Mouse (Mus musculus) embryo, embryonic 11.5 days (tissue): ENCODE measurements around the gene Nomo1.
A peak's percentile ranks its signal among the peaks of the same experiment; 100 is the strongest.

Source experiments
- DNase-seq: peaks from one replicate; pipeline ENCODE4 v3.0.0-alpha.2; 2012; ENCODE audit warnings: low read depth, low spot score

The Nomo1 gene

DNA sequence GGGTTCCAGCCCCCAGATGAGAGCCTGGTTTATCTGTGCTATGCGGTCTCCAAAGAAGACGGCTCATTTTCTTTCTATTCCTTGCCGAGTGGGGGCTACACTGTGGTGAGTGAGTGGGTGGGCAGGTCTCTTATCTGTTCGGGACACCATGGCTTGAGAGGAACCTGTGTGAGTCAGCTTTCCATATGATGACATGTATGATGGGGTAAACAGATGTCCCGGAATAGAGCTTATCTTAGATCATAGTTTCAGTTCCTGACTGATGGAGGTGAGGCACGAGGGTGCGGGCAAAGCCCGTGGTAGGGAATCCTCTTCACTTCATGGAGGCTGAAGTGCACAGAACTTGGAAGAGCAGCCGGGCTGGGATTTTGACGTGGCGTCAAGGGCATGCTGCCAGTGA is 12.4 kb downstream of the Nomo1 start:
- no peak for DNase-seq

GRCm38 (mm10) chr7:46047873-46048562 is 14.5 kb downstream of the Nomo1 start:
- DNase-seq = no peak

DNA sequence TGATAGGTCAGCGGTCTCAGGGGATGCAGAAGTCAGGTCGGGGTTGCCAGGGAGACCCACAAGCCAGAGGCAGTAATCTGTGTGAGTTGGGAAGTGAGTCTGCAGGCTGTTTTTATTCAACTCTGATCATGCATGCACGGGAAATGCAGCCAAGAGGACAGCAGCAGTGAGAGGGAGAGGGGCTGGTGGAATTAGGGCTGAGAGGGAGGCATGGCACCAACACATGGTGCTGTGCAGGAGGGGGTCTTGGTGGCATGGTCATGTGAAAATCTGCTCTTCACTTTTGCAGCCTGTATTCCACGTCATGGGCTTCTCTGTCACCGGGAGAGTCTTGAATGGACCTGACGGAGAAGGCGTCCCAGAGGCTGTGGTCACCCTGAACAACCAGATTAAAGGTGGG is 16.5 kb downstream of the Nomo1 start:
- no peak for DNase-seq

DNA sequence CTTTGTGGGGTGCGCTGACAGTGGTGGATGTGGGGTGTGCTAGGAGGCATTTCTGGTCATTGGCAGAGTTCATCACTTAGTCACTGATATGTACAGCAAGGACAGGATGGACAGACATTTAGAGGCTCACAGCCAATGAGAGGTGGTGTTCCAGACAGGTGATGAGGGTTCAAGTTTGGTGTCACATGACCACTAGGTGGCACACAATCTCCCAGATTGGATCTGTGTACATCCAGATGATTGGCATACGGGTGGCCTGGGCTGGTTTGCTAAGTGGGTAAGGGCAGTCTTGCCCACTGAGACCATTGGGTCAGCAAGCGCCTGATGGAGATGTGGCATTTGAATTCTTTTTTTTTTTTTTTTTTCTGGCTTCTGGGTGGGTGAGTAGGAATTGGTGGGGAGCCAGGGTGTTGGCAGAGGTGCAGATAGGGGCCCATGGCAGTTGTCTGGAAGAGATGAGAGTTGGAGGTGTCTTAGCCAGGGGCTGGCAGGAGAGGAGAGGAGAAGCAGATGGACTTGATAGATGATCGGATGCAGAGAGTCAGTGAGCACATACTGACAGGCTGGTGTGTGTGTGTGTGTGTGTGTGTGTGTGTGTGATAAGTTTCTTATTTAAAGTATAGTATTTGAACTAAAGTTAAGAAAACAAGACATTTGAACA is 18.8 kb downstream of the Nomo1 start:
- no peak for DNase-seq

GRCm38 (mm10) chr7:46053566-46053965 is 20.1 kb downstream of the Nomo1 start:
- DNase-seq = no peak

DNA sequence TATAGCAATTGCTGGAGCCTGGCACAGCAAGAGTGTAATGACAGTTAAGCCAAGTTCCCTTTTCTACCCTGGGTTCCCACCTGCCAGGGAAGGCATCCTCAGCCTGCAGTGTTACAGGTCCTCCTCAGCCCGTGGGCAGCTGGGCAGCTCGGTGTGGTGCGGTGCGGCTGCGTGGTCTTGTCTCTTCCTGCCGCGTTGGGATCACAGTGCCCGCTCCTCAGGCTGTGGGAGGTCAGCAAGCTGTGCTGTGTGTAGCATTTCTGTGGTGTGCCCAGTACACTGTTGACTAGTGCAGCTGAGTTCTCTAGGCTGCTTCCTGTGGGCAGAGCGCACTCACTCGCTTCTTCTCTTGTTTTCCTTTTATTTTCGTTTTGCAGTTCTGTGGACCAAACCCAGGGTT is 25.4 kb downstream of the Nomo1 start:
- DNase-seq = no peak

GRCm38 (mm10) chr7:46060688-46061087 is 27.2 kb downstream of the Nomo1 start:
- no peak for DNase-seq

- DNase-seq = no peak
Observed at GRCm38 (mm10) chr7:46061614-46062013, 28.1 kb downstream of the Nomo1 start.

DNA sequence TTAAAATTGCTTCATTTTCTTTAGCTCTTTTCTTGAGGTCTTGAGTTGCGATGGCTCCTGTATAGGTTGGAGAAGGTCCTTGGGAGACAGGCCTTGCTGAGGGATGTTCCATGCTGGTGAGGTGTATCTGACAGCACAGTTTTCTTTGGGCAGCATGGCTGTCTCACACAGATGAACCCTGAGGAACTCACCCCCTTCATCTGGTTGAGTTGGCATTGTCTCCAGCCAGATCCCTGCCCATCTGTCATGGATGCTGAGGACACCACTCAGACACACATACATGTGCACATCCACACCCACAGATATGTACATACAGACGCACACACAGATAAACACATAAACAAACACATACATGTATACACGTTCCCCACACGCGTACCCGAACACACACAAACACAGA is 29.8 kb downstream of the Nomo1 start:
- DNase-seq = no peak

- no peak for DNase-seq
Observed at GRCm38 (mm10) chr7:46068831-46069230, 35.3 kb downstream of the Nomo1 start.

DNA sequence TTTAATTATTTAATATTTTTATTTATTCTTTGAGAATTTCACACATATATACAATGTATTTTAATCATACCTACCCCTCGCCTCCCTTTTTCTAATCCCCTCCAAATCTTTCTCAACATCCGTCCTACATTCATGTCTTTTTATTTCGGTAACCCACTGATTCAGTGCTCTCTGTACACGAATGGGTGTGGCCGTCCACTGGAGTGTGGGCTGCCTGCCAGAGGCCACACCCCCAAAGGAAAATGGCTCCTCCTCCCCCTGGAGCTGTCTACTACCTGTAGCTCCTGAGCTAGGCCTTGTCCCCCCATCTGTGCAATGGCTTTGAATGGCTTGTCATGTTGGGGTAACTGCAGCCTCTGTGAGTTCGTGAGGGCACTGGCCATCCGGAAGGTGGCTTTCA is 43.3 kb downstream of the Nomo1 start:
- no peak for DNase-seq

GRCm38 (mm10) chr7:46077675-46078074 is 44.2 kb downstream of the Nomo1 start:
- no peak for DNase-seq

DNA sequence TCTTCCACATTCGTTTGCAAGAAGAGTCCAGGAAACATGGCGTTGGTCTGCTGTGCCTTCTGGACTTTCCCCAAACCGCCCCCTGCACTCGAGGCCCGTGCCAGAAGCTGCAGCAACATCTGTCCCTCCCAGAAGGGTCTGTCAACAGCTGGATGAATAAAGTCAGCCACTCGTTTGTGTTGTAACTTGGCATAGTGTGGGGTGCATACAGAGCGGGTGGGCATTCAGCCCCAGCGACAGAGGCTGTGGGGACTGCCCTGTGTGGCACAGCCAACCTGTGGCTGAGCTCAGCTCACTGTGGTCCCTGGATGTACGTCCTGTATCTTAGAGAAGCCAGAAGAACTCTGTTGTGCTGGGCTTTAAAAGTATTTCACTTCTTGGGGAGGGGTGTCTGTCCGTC is 50.5 kb downstream of the Nomo1 start:
- DNase-seq = no peak

DNA sequence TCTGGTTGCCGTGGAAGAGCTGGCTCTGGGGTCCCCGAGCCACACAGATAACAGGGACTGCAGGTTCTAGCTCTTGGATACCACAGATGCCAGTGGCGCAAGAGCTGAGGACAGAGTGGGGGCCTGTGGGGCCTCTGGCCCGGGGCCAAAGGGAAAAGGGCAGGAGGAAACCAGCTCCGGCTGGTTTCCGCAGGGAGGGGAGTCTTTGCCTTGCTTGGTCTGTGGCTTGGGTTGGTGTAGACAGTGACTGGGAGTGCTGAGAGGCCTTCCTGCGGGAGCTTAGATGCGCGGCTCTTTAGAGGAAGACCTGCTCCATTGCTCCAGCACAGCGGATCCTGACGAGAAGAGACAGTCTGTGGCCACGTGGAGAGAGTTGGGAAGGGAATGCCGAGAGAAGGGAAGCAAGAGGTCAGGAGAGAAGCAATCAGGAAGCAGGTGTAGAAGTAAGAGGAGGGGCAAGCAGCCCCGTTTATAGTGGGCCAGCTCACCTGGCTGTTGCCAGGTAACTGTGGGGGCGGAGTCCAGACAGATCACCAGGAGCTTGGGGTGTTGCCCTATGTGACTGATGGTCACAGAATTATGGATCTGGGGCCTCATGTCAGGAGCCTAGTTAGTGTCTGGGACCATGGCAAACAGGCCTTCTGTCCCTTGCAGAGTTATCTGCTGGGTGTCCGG is 51.5 kb downstream of the Nomo1 start:
- DNase-seq = no peak

DNA sequence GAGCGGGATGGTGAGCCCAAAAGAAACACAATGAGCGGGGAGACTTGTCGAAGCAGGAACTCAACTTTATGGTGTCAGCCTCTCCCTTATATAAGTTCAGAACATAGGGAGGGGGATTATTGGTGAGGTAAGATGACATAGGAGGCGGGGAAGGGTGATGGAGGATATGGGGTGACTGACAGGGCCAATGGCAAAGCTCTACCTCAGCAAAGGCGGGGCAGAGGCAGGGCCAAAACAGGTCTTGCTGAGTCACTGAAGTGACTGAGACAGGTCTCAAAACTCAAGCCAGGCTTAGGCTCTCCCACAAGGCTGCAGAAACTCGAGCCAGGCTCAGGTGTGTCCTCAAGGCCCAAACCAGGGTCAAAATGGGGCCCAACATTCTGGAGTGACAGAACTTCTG is 52.9 kb downstream of the Nomo1 start:
- DNase-seq = no peak

DNA sequence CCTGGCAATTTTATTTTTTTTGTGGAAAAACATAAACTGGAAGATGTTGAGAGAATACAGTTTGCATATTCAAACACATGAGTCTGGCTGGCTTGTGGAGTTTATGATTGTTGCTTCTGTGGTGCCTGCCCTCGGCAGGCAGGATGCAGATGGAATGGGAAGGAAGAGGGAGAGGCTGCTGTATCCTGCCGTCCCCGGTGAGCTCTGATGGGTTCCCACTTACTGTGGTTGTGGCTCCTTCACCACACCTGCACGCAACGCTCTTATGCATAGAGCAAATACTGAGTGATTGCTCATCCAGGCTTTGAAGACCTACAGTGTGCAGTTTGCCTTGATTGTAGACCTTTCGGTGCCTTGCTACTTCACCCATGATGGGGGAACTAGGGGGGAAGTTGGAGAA is 54.7 kb downstream of the Nomo1 start:
- DNase-seq = no peak

GRCm38 (mm10) chr7:46092803-46093202 is 59.3 kb downstream of the Nomo1 start:
- no peak for DNase-seq

- peak; percentile 63 for DNase-seq
Observed at GRCm38 (mm10) chr7:46096136-46096535, 62.6 kb downstream of the Nomo1 start.

DNA sequence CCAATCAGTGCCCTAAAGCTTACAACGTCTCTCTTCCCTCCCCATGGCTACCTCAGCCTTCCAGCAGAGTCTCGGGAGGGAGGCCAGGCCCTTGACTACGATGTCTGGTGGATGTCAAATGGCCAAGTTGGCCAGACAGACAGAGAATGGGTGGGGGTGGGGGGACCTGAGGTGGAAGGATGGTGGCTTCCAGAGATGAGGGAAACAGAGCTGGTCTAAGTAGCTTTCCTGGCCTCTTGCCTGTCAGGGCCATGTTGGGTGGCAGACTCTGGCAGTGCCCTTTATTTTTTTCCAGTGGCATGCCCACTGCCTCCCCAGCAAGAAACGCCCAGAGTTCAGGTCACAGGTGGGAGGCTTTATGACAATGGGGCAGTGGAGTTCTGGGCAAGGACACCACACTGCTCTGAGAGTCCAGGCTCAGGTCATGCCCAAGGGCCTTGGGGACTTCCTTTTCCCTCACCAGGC is 63.9 kb downstream of the Nomo1 start:
- DNase-seq = no peak

DNA sequence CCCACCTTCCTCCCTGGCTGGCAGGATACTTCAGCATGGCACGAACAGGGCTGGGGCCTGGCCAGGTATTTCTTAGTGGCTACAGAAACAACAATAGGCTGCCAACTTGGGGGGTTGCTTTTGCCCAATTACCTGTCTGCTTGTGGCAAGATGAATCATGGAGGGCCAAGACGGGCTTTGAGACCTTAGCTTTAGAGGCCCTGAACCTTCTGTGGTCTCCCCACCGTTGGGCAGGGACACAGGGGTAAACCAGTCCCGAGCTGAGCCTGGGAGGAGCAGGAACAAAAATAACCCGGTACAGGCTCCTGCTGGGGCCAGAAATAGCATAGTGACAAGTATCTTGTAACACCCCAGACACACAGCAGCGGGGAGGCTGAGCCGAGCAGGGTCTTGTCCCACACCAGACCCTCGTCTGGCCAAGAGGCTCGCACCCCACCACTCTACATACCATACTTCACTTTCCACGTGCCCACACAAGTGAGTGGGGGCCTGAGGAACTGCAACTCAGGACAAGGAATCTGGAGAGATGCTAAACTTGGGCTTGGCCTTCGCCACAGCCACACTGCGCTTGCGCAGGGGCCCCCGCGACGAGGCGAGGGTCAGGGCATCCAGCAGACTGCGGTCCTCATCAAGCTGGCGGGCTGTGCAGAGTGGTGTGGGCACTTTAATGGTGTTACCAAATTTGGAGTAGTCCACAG is 64.9 kb downstream of the Nomo1 start:
- no peak for DNase-seq

GRCm38 (mm10) chr7:46098919-46099286 is 65.4 kb downstream of the Nomo1 start:
- no peak for DNase-seq

DNA sequence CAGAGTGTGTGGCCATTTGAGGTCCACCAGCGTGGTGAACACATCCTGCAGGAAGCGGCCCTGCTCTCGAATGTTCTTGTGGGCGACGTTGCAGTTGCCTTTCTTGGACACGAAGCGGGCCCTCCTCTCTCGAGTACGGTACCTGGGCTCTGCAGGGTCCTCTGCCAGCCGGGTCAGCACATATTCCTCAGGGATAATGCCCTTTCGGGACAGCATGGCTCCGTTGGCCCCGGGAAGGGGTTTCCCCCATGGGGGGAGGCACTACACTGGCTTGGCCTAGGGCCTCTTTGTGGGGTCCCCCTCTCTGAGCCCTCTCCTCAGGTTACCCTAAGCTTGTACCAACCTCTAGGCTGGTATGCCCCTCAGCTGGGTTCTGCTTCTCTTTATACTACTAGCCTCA is 66.2 kb downstream of the Nomo1 start:
- DNase-seq = no peak
